Mouse (Mus musculus) adrenal gland, adult 10 weeks (tissue): ENCODE data around the gene Gm20890. TPM values are rescaled to one million over a fixed set of nuclear protein-coding genes. Genes with fewer than 3 reads are reported as not detected.

Experiments used
- polyA plus RNA-seq: library from polyadenylated mRNA; stranded (reverse); fragments of 350-450 nt; fragmentation: Illumina TruSeq; extraction: RNeasy Lipid Tissue Mini Kit (QIAGEN cat#74804); gene quantifications from one replicate; pipeline ENCODE4 v1.2.3, GENCODE M21; 2014; ENCODE audit warnings: low read depth, low replicate concordance

Gene Gm20890
- polyA plus RNA-seq: not detected

GRCm38 (mm10) chrY:26776699-26777098 is at the start of gene Gm20890:
Gm20890 (minus strand) TSS chrY:26776799.

